Mouse (Mus musculus) cerebellum, adult 2 months (tissue): ENCODE results near the gene Coro2a.
A peak's percentile ranks its signal among the peaks of the same experiment; 100 is the strongest.

Source experiments
- CTCF ChIP-seq: fragments of 200-500 bp; IDR thresholded peaks from 2 replicates; pipeline ENCODE4 v1.5.1; 2011; ENCODE audit warnings: low read depth, mild to moderate bottlenecking, control low read depth, low read length, moderate library complexity, borderline replicate concordance; ENCODE audit not compliant: insufficient read depth
- POLR2A ChIP-seq: fragments of 200-500 bp; IDR thresholded peaks from 2 replicates; pipeline ENCODE4 v1.6.1; 2011; ENCODE audit warnings: low read length, control low read depth, borderline replicate concordance; ENCODE audit not compliant: insufficient read depth

DNA sequence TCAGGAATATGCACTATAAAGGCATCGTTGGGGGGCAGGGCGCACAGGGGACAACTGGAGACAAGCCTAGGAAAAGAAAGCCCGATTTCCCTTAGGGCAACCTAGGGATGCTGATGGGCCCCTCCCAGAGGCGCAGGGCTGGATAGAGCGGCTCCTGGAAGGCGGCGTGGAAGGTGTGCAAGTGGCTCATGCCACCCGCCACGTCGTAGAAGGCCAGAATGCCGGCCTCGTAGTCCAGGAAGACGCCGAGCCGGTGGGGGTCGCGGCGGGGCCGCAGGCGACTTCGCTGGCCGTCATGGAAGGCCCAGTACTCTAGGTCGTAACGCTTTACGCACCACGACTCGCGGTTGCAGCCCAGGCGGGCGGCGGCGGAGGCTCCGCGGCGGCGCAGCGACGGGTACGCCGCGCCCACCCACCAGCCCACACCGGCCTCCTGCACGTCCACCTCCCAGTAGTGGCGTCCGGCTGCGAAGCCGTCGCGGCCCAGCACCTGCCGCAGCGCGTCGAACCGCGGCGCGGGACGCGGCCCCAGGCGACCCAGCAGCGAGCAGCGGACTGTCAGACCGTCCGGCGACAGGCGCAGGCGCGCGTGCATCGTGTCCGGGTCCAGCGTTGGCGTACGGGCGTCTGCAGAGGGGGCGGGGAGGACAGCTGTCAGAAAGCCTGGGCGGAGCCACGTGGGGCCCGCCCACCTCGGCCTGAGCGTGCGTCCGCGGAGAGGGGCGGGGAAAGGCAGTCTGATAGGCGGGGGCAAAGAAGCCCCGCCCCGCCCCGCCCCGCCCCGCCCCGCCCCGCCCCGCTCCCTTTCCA is 95.0 kb downstream of the Coro2a start:
- no peak for TF ChIP-seq CTCF
- TF ChIP-seq POLR2A: peak; percentile 66
